ENCODE assay signal across 11 mouse cellular contexts in the genomic region with DNA sequence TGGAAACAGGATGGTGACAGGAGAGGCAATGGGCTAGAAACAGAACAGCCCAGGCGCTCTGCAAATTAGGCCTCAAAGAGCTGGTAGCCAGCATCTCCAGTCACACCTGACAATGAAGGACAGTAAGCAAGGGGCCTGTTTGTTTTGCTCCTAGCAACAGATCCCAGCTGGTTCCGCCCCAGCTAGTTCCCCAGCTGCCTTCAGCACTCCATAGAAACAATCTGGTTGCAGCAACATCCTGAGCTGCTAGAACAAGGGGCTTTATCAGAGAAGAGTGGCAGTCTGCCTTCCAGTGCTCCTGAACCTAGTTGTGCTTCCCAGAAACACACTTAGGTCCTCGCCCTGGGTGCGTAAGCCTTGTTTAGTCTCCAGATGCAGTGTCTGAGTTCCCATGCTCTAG. TPM values are rescaled to one million over a fixed set of nuclear protein-coding genes. Genes with fewer than 3 reads are reported as not detected.
DNase-seq lines count a peak whose midpoint lies in the region; ATAC-seq lines count a peak whose summit lies in the region.
"Had no signal": no experiment of that assay in that cellular context is flagged by ENCODE, and none has a peak within 500 bp of the region (broad histone marks: within the 10 kb centered on the region; RNA-seq: fewer than 3 reads in every experiment).

No protein-coding gene starts in this region.

- H3K9ac ChIP-seq in hindbrain, embryonic 11.5 days (ENCODE audit: low read depth, low read length) = no peak overlapping the region
- H3K9ac ChIP-seq in hindbrain, embryonic 14.5 days = no peak overlapping the region
- H3K9ac ChIP-seq in heart, embryonic 12.5 days = no peak overlapping the region
- H3K9ac ChIP-seq: lung, embryonic 15.5 days had no signal

- peaks cover 2% of the 10 kb centered on the region for H3K27me3 ChIP-seq in hindbrain, embryonic 11.5 days (ENCODE audit: control insufficient read depth, insufficient read depth, low read length)
- 0 out of 2 replicates have a peak, but pooled peaks cover 6% of the 10 kb centered on the region for H3K27me3 ChIP-seq in hindbrain, embryonic 14.5 days (ENCODE audit: control insufficient read depth, insufficient read depth, low read length)
- no peaks in the 10 kb centered on the region for H3K27me3 ChIP-seq in heart, embryonic 12.5 days (replicated peaks)
- H3K27me3 ChIP-seq: lung, embryonic 15.5 days had no signal

- no peak for ATAC-seq in hindbrain, embryonic 11.5 days (ENCODE audit: low FRiP score)
- ATAC-seq in hindbrain, embryonic 14.5 days (ENCODE audit: low FRiP score) = no peak
- no peak for ATAC-seq in heart, embryonic 12.5 days (ENCODE audit: insufficient number of reproducible peaks, low FRiP score)

- H3K4me1 ChIP-seq in hindbrain, embryonic 11.5 days (replicated peaks; ENCODE audit: control insufficient read depth, insufficient read depth, low read length) = no peaks in the 10 kb centered on the region; the same call in 1 of the 2 replicates
- peaks cover 4% of the 10 kb centered on the region; the same call in 1 of the 2 replicates for H3K4me1 ChIP-seq in hindbrain, embryonic 14.5 days (replicated peaks; ENCODE audit: control insufficient read depth, insufficient read depth, low read length)
- peaks cover 31% of the 10 kb centered on the region for H3K4me1 ChIP-seq in heart, embryonic 12.5 days (replicated peaks)

- no peak overlapping the region for H3K4me3 ChIP-seq in hindbrain, embryonic 11.5 days (ENCODE audit: low read depth, low read length)
- no peak overlapping the region for H3K4me3 ChIP-seq in hindbrain, embryonic 14.5 days (replicated peaks; ENCODE audit: low read length)
- H3K4me3 ChIP-seq in heart, embryonic 12.5 days = no peak overlapping the region
- H3K4me3 ChIP-seq: lung, embryonic 15.5 days had no signal

- H3K27ac ChIP-seq in hindbrain, embryonic 11.5 days (ENCODE audit: low read depth, low read length) = no peak overlapping the region
- no peak overlapping the region for H3K27ac ChIP-seq in hindbrain, embryonic 14.5 days
- H3K27ac ChIP-seq in heart, embryonic 12.5 days (ENCODE audit: poor library complexity, severe bottlenecking) = peak overlapping the region; percentile 71
- H3K27ac ChIP-seq: lung, embryonic 15.5 days; stomach, postnatal 0 days had no signal

- 31% methylated on average over 4 of the region's 4 CpGs for WGBS in hindbrain, embryonic 11.5 days
- 27% methylated on average over 4 of the region's 4 CpGs for WGBS in hindbrain, embryonic 14.5 days
- WGBS in heart, embryonic 12.5 days = 25% methylated on average over 4 of the region's 4 CpGs

- H3K4me2 ChIP-seq in hindbrain, embryonic 11.5 days (replicated peaks; ENCODE audit: low read depth, low read length) = no peak overlapping the region
- H3K4me2 ChIP-seq in hindbrain, embryonic 14.5 days (replicated peaks) = no peak overlapping the region
- H3K4me2 ChIP-seq in heart, embryonic 12.5 days = peak overlapping the region; percentile 39
- H3K4me2 ChIP-seq: lung, embryonic 15.5 days had no signal

- H3K9me3 ChIP-seq in hindbrain, embryonic 11.5 days (ENCODE audit: control insufficient read depth, low read length) = no peaks in the 10 kb centered on the region
- H3K9me3 ChIP-seq in hindbrain, embryonic 14.5 days (ENCODE audit: control insufficient read depth, low read length) = no peaks in the 10 kb centered on the region
- H3K9me3 ChIP-seq in heart, embryonic 12.5 days (replicated peaks) = no peaks in the 10 kb centered on the region
- H3K9me3 ChIP-seq: lung, embryonic 15.5 days had no signal

- H3K36me3 ChIP-seq in hindbrain, embryonic 11.5 days (ENCODE audit: control insufficient read depth, insufficient read depth, low read length) = no peaks in the 10 kb centered on the region
- no peaks in the 10 kb centered on the region for H3K36me3 ChIP-seq in hindbrain, embryonic 14.5 days (replicated peaks; ENCODE audit: control insufficient read depth, insufficient read depth)
- H3K36me3 ChIP-seq in heart, embryonic 12.5 days = no peaks in the 10 kb centered on the region
- H3K36me3 ChIP-seq: lung, embryonic 15.5 days had no signal

- peak; percentile 49 for DNase-seq in hindbrain, embryonic 11.5 days (ENCODE audit: low spot score)
- no peak for DNase-seq in hindbrain, embryonic 14.5 days (ENCODE audit: low spot score)
- DNase-seq in brain, adult 2 months (ENCODE audit: low read depth, low spot score) = peak; percentile 42
- peak; percentile 16 to 33 for DNase-seq in layer of hippocampus, postnatal 25 days (ENCODE audit: extremely low spot score in 1 of 2, low spot score in 1 of 2)
- DNase-seq in thymus, postnatal 0 days (ENCODE audit: low spot score) = no peak
- DNase-seq in spleen, adult 12 weeks (ENCODE audit: low spot score) = no peak
- DNase-seq in spleen, postnatal 36 days (ENCODE audit: low spot score in 2 of 2) = no peak
- DNase-seq: cerebellum, adult 18-20 months had no signal

RNA-seq across cellular contexts. Expression of a gene that starts 5.7 kb away (rescaled TPM):
- polyA plus RNA-seq in hindbrain, embryonic 11.5 days (2014; fragmentation: Nextera tagmentation; extraction: Ambion mirVana) = 1.4 and 2.8 TPM in 2 replicates
- 5.6 and 5.9 TPM in 2 replicates for polyA plus RNA-seq in hindbrain, embryonic 14.5 days (2014; fragmentation: Nextera tagmentation; extraction: Ambion mirVana)
- 11.0 and 13.0 TPM in 2 replicates for polyA plus RNA-seq in heart, embryonic 12.5 days (2016; fragmentation: Nextera tagmentation; extraction: Ambion mirVana)
- total RNA-seq in layer of hippocampus, postnatal 25 days (2021) = 10 to 100 TPM; 78.8 to 85.3 TPM
- 0.27 TPM in 1 of 2 replicates, not detected in the other for polyA plus RNA-seq in thymus, postnatal 0 days (2015; fragmentation: Nextera tagmentation; extraction: Ambion mirVana)

Comparison
In these comparisons a context has a peak if more than half of its experiments do, and no peak if none do; other contexts are left out.
1. DNase-seq: peak in hindbrain, embryonic 11.5 days (single experiment), brain, adult 2 months (single experiment) and layer of hippocampus, postnatal 25 days (2 of 2); none in hindbrain, embryonic 14.5 days (single experiment), thymus, postnatal 0 days (single experiment), spleen, adult 12 weeks (single experiment) and spleen, postnatal 36 days (0 of 2).